Mouse (Mus musculus) adrenal gland (tissue): ENCODE measurements around the gene Esrrg.

Source experiments
- intact Hi-C: fragments of 180-260 bp; cut with DNase I; formaldehyde crosslinking; loops from one replicate; pipeline ENCODE4 v1.15.1; 2025

The Esrrg gene

GRCm38 (mm10) chr1:188140221-188140620 is 531.6 kb downstream of the Esrrg start:
- intact Hi-C loops: no loop called here

- intact Hi-C loops: no loop called here
Measured at GRCm38 (mm10) chr1:188147381-188148156, 539.0 kb downstream of the Esrrg start.

DNA sequence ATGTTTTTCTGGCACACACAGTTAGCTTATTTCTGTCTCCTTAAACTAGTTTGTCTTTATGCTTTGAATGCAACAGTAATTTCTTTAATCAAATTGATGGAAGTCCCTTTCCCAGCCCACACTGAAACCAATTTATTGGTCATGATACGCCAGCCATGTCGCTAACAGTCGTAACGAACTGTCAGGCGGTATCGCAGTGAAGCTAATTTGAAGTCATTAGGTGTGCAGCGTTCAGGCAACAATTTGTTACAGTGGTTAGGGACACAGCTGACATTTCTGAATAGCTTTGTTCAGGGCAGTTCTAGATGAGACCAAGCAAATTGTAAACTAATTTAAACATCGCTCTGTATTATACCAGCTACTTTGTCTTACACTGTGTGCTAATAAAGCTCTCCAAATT is 542.5 kb downstream of the Esrrg start:
- intact Hi-C loops: no loop called here

GRCm38 (mm10) chr1:188152011-188152410 is 543.4 kb downstream of the Esrrg start:
- intact Hi-C loops: no loop called here

DNA sequence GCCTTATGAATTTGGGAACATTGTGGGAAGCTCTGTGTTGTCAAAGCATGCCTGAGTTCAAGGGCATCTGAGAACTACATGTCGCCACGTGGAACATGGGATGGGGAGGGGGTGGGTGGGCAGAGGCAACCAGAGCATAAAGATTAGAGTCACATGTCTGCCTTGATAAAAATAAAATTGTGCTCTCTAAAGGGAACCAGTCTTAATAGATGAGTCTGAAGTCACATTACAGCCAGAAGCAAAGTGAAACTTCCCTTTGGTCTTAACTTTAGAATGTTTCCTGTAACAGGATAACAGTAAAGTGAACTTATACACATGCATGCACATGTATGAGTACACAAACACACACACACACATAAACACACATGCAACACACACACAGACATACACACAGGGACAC is 545.1 kb downstream of the Esrrg start:
- intact Hi-C loops: no loop called here

DNA sequence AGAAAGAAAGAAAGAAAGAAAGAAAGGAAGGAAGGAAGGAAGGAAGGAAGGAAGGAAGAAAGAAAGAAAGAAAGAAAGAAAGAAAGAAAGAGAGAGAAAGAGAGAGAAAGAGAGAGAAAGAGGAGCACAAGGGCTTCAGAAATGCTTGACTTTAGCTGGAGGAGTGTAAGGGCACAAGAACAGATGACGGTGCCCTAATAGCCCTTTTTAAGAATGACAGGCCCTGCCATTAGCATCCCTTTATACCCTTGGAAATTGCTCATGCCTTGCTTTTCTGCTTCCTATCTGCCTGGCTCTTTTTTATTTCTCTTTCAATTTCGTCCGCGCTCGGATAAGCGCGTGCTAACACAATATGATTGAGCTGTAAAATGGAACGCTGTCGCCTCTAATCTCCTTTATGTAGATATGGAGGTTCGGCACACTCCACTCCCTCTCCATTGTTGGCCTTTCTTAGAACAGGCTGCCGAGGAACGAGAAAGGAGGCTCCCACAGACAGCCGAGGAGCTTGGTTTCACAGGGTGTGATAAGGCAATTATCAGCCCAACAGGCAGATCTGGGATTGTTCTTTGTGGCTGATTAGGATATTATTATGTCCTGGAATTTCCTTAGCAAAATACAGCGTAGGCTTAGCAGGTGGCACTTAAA is 546.0 kb downstream of the Esrrg start:
- intact Hi-C loops: loop anchor here (5.0 kb wide), 1 partner anchor 72 kb away; no protein-coding TSS in a partner anchor

DNA sequence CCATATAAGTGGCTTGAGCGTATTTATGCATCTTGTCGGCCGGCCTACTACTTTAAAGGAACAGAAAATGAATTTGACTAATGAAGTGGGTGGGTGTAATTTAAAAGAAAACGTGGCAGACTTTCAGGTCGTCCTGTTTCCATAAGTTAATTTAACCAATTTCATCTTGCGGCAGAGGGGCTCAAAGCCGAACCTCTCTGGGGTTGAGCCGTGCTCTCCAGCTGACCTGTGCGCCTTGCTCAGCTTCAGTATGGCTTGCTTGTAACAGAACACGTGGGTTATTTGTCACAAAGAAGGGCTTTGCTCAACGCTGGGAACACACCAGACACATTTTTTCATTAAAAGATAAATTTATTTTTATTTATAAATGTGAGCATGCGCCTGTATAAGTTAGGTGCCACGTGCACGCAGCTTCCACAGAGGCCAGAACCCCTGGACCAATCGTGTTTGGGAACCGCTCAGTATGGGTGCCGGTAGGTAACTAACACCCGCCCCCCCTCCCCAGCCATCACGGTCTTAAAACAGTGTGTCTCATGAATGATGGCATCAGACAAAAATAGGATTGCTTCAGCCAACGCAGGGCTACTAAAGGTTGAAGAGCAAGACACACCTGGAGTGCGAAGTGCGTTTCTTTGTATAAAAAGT is 546.7 kb downstream of the Esrrg start:
- intact Hi-C loops: loop anchor here (5.0 kb wide), 1 partner anchor 73 kb away; no protein-coding TSS in a partner anchor

- intact Hi-C loops: loop anchor here (5.0 kb wide), 1 partner anchor 74 kb away; no protein-coding TSS in a partner anchor
Measured at GRCm38 (mm10) chr1:188156520-188156919, 547.9 kb downstream of the Esrrg start.

GRCm38 (mm10) chr1:188157237-188157955 is 548.8 kb downstream of the Esrrg start:
- intact Hi-C loops: loop anchor here (5.0 kb wide), 1 partner anchor 75 kb away; no protein-coding TSS in a partner anchor

DNA sequence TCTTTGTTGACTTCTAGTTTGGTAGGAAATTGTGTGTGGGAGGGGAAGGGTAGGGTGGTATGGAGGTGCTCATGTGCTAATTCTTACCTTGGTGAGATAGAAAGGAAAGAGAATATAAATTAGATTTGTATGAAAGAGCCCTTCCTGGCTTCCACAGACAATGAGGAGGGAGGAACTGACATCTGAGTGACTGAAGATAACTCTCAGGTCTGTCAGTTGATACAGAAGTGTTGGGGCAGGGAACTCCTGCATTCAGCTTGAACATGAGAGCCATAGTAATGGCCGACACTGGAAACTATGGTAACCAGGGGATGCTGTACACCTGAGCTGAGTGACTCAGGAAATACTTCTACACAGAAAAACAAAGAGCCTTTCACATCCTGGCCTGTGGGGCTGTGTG is 550.1 kb downstream of the Esrrg start:
- intact Hi-C loops: loop anchor here (5.0 kb wide), 1 partner anchor 76 kb away; no protein-coding TSS in a partner anchor

DNA sequence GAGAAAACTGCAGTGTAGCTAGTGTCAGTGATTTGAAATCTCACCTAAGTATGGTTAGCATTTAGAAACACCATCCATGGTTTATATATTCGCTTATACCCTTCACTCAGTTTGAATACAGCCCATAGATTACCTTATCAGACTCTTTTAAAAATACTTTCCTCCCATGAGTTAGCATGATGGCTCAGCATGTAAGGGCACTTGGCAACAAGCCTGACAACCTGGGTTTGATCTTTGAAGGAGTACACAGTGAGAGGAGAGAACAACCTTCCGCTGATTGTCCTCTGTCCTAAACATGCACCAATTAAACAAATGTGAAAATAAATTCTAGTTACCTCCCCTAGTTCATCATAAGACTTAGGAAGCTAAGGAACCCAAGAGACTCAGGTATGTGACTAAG is 550.5 kb downstream of the Esrrg start:
- intact Hi-C loops: loop anchor here (5.0 kb wide), 1 partner anchor 77 kb away; no protein-coding TSS in a partner anchor

DNA sequence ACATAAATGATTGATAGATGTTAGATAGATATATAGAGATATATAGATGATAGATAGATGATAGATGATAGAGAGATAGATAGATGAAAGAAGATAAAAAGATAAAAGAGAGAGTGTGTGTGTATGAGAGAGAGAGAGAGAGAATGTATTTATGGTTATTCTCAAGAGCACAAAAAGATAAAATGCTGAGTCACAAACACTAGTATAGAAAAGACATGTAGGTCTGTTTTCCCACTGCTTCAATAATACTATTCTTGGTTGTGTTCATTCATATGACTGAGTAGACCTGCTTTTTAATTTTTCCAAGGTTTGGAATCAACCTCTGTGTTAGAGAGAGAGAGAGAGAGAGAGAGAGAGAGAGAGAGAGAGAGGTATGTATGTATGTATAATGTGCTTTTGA is 554.5 kb downstream of the Esrrg start:
- intact Hi-C loops: no loop called here

- intact Hi-C loops: no loop called here
Measured at GRCm38 (mm10) chr1:188164251-188164650, 555.7 kb downstream of the Esrrg start.

- intact Hi-C loops: no loop called here
Measured at GRCm38 (mm10) chr1:188173859-188174258, 565.3 kb downstream of the Esrrg start.

DNA sequence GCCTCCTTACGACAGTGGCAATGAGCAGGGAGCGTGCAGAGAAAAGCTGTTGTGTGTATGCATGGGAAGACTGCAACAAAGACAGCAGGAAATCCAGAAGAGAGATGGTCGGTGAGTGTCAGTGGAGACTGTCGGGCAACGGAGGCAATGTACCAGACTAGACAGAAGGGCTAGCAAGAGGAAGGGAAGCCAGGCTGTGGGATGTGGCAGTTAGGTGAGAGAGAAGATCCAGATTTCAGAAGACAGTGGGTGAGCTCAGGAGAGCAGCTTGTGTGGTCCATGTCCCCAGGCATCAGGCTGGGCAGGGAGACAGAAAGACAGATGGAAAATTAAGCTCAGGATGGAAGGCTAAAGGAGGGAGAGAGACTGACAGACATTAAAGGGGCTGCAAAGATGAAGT is 574.4 kb downstream of the Esrrg start:
- intact Hi-C loops: no loop called here

DNA sequence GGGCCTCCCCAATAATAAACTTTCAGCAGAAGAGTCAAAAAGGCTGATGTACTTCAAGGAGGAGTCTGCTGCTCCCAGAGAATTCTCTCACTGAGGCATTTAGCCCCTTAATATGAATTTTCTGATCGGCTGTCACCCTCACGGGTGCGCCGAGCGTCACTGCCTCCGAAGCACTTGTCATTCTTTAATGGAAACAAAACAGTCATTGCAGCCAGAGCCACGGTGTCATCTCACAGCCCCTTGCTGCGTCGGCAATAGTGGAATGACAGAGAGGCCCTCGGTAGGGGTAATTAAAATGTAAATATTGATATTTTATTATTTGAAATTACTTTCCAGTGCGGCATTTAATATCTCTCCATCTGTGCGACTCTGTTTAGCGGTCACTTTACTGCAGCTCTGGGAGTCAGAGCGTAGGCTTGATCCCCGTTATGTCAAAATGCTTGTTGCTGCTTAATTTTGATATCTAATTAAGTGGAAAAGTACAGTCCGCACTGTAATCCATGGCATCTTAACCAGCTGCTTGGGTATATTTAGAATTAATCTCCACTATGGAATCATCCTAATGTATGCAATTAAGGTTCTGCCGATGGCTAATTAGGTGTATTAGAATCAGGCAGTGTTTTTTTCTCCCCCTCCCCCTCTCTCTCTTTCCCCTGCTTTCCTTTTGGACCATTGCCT is 578.0 kb downstream of the Esrrg start:
- intact Hi-C loops: no loop called here

DNA sequence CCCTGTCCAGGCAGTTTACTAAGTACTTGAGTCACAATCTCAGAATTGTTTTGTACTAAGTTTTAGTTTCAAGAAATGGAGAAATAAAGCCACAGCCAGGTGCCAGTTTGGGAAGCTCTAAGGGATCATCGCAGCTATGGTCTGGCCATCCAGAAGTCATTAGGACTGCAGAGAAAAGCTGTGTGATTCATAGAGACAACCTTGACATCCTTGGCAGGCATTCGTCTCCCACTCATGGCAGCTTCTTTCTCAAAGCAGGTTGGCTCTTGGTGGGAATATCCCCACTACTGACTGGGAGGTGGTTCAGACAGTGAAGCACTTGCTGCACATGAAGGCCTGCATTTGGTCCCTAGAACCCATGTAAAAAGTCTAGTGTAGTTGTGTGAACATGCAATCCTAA is 584.4 kb downstream of the Esrrg start:
- intact Hi-C loops: no loop called here

- intact Hi-C loops: no loop called here
Measured at GRCm38 (mm10) chr1:188207421-188207820, 598.8 kb downstream of the Esrrg start.

- intact Hi-C loops: no loop called here
Measured at GRCm38 (mm10) chr1:188209025-188209424, 600.4 kb downstream of the Esrrg start.

GRCm38 (mm10) chr1:188214885-188215611 is 606.5 kb downstream of the Esrrg start:
- intact Hi-C loops: no loop called here
